Mouse (Mus musculus): ENCODE measurements at regions not wholly inside any gene's neighbourhood (a gene's known extent, or its start where the extent isn't known, plus 50 kb on each side); places are given as distances from the start of the nearest gene placed in this dataset.

DNA sequence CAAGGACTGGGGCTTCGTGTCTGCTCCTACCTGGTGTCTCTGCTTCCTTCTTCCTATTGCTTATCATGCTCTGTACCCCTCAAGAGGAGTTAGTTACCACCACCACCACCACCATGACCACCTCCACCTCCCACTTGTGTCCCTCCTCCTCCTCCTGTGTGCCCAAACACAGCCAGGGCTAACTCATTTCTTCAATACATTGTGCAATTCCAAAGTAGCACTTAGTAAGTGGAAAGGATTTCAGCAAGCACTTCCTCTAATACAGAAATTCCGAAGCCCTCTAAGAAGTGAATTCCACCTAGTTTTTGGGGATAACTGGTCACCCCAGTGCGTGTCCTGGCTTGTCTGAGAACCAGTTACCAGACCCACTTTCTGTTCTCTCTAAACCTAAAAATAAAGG lies 92.1 kb upstream of the Irs2 start:
- Histone ChIP-seq H3K27ac (ENCODE audit: control insufficient read depth, insufficient read depth, low read depth, low read length, poor library complexity) (no peak overlapping the region), H3K4me3 (replicated peaks; ENCODE audit: control insufficient read depth, low read depth, low read length) (no peak overlapping the region), H3K4me1 (ENCODE audit: control insufficient read depth, insufficient read depth, low read length) (peaks cover 5% of the 10 kb centered on the region)
- no peak for TF ChIP-seq CTCF (IDR thresholded peaks at IDR 0.05; ENCODE audit: control insufficient read depth, insufficient read depth, low read length)
- TF ChIP-seq POLR2A (IDR thresholded peaks at IDR 0.05; ENCODE audit: borderline replicate concordance, control insufficient read depth, low read depth, low read length), result no peak
- WGBS, result 66% methylated on average over 3 of the region's 3 CpGs

GRCm38 (mm10) chr8:11099591-11099855 lies 91.3 kb upstream of the Irs2 start:
- peaks cover 5% of the 10 kb centered on the region for H3K4me1 ChIP-seq (ENCODE audit: control insufficient read depth, insufficient read depth, low read length)
- H3K4me3 ChIP-seq (replicated peaks; ENCODE audit: control insufficient read depth, low read depth, low read length), result no peak overlapping the region
- no peak overlapping the region for H3K27ac ChIP-seq (ENCODE audit: control insufficient read depth, insufficient read depth, low read depth, low read length, poor library complexity)
- TF ChIP-seq POLR2A (IDR thresholded peaks at IDR 0.05; ENCODE audit: borderline replicate concordance, control insufficient read depth, low read depth, low read length), result no peak
- TF ChIP-seq CTCF (IDR thresholded peaks at IDR 0.05; ENCODE audit: control insufficient read depth, insufficient read depth, low read length), result no peak
- WGBS, result 85% methylated on average over 3 of the region's 3 CpGs

DNA sequence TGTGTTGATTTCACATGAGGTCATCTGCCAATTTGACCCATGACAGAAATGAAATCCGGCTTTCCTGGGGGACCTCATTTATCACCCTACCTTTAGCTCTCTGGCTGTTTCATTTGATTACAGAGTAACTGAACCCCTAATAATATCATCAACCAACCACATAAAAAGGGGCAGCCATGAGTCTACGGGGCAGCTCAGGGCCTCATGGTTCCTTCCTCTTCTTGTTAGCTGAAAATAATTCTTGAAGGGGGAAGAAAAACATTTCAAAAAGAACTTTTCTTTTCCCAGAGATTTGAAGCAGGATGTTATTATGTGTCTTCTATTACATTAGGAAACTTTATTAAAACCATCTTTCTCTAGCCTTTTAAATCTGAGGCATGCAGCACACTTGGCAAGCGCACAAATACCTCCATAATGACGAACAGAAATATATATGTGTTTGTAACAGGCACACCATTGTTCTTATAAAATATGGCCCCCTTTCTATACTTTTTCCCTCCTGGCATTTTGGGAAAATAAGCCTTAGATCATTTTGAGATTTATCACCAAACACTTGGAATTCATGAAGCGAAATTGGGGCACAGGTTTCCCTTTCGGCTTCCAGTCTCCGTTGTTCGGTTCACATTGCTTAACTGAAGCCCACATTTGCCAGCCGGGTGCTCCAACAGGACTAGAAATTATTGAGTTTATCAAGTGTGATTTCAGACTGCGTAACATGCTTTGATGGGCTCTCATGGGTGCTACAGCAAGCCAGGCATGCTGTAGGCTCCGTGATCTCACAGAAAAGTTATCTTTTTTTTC lies 90.7 kb upstream of the Irs2 start:
- 68% methylated on average over 11 of the region's 11 CpGs for WGBS
- Histone ChIP-seq H3K27ac (ENCODE audit: control insufficient read depth, insufficient read depth, low read depth, low read length, poor library complexity) (no peak overlapping the region), H3K4me3 (replicated peaks; ENCODE audit: control insufficient read depth, low read depth, low read length) (no peak overlapping the region), H3K4me1 (ENCODE audit: control insufficient read depth, insufficient read depth, low read length) (peaks cover 4% of the 10 kb centered on the region)
- no peak for TF ChIP-seq POLR2A (IDR thresholded peaks at IDR 0.05; ENCODE audit: borderline replicate concordance, control insufficient read depth, low read depth, low read length)
- no peak for TF ChIP-seq CTCF (IDR thresholded peaks at IDR 0.05; ENCODE audit: control insufficient read depth, insufficient read depth, low read length)

- 4% methylated on average over 10 of the region's 10 CpGs for WGBS
- Histone ChIP-seq H3K4me3 (replicated peaks; ENCODE audit: control insufficient read depth, low read depth, low read length) (no peak overlapping the region), H3K27ac (ENCODE audit: control insufficient read depth, insufficient read depth, low read depth, low read length, poor library complexity) (no peak overlapping the region), H3K4me1 (ENCODE audit: control insufficient read depth, insufficient read depth, low read length) (peaks cover 4% of the 10 kb centered on the region)
- TF ChIP-seq CTCF (IDR thresholded peaks at IDR 0.05; ENCODE audit: control insufficient read depth, insufficient read depth, low read length) (no peak), POLR2A (IDR thresholded peaks at IDR 0.05; ENCODE audit: borderline replicate concordance, control insufficient read depth, low read depth, low read length) (no peak)
Measured at GRCm38 (mm10) chr8:11098228-11098778, 90.0 kb upstream of the Irs2 start.

DNA sequence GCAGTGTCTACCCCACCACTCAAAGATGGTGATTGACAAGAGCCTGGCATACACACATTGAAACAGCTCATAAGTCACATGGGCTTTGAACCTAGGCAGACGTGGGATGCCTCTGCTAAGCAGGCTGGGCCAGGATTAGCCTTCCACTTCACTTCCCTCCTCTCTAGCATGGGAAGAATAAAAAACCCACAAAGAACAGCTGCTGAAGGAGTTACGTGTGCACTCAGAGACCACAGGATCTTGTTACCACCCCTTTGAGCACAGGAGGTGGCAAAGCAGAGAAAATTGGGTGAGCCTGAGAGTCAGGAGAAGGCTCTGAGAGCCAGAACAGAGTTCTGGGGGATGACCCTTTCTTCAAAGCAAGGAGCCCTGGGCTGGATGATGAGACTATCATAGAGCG lies 89.6 kb upstream of the Irs2 start:
- Histone ChIP-seq H3K4me1 (ENCODE audit: control insufficient read depth, insufficient read depth, low read length) (peaks cover 2% of the 10 kb centered on the region), H3K4me3 (replicated peaks; ENCODE audit: control insufficient read depth, low read depth, low read length) (no peak overlapping the region), H3K27ac (ENCODE audit: control insufficient read depth, insufficient read depth, low read depth, low read length, poor library complexity) (no peak overlapping the region)
- no peak for TF ChIP-seq CTCF (IDR thresholded peaks at IDR 0.05; ENCODE audit: control insufficient read depth, insufficient read depth, low read length)
- no peak for TF ChIP-seq POLR2A (IDR thresholded peaks at IDR 0.05; ENCODE audit: borderline replicate concordance, control insufficient read depth, low read depth, low read length)
- 32% methylated on average over 3 of the region's 3 CpGs for WGBS

GRCm38 (mm10) chr8:11094516-11094915 lies 86.3 kb upstream of the Irs2 start:
- Histone ChIP-seq H3K4me3 (replicated peaks; ENCODE audit: control insufficient read depth, low read depth, low read length) (no peak overlapping the region), H3K27ac (ENCODE audit: control insufficient read depth, insufficient read depth, low read depth, low read length, poor library complexity) (no peak overlapping the region), H3K4me1 (ENCODE audit: control insufficient read depth, insufficient read depth, low read length) (peaks cover 2% of the 10 kb centered on the region)
- WGBS, result 4% methylated on average over 8 of the region's 8 CpGs
- TF ChIP-seq CTCF (IDR thresholded peaks at IDR 0.05; ENCODE audit: control insufficient read depth, insufficient read depth, low read length), result no peak
- TF ChIP-seq POLR2A (IDR thresholded peaks at IDR 0.05; ENCODE audit: borderline replicate concordance, control insufficient read depth, low read depth, low read length), result no peak

DNA sequence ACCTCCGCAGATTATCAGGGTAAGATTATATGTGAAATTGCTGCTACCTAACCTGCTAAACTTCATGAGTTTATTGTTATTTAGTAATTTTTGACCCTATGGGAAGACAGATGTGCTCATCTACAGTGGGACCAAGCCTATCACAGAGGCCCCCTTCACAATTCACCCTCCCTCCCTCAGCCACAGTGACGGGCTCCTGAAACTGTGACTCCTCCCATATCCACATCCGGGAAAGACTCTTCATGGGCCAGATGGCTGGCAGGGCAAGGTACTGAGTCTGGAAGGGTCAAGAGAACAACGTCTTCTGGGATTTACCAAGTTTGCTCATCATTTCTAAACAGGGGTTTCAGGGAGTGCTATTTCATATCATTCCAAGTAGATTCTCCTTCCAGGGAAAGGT lies 84.1 kb upstream of the Irs2 start:
- Histone ChIP-seq H3K4me1 (ENCODE audit: control insufficient read depth, insufficient read depth, low read length) (no peaks in the 10 kb centered on the region), H3K27ac (ENCODE audit: control insufficient read depth, insufficient read depth, low read depth, low read length, poor library complexity) (no peak overlapping the region), H3K4me3 (replicated peaks; ENCODE audit: control insufficient read depth, low read depth, low read length) (no peak overlapping the region)
- TF ChIP-seq POLR2A (IDR thresholded peaks at IDR 0.05; ENCODE audit: borderline replicate concordance, control insufficient read depth, low read depth, low read length) (no peak), CTCF (IDR thresholded peaks at IDR 0.05; ENCODE audit: control insufficient read depth, insufficient read depth, low read length) (no peak)
- 46% methylated on average over 4 of the region's 4 CpGs for whole genome bisulfite sequencing

- no peaks in the 10 kb centered on the region for H3K4me1 ChIP-seq (ENCODE audit: control insufficient read depth, insufficient read depth, low read length)
Measured at GRCm38 (mm10) chr8:11091675-11092345, 83.6 kb upstream of the Irs2 start.

More at GRCm38 (mm10) chr8:11091675-11092345, 83.6 kb upstream of the Irs2 start:
- TF ChIP-seq POLR2A (IDR thresholded peaks at IDR 0.05; ENCODE audit: borderline replicate concordance, control insufficient read depth, low read depth, low read length), result no peak
- no peak for TF ChIP-seq CTCF (IDR thresholded peaks at IDR 0.05; ENCODE audit: control insufficient read depth, insufficient read depth, low read length)
- no peak overlapping the region for H3K4me3 ChIP-seq (replicated peaks; ENCODE audit: control insufficient read depth, low read depth, low read length)
- 52% methylated on average over 3 of the region's 3 CpGs for WGBS
- H3K27ac ChIP-seq (ENCODE audit: control insufficient read depth, insufficient read depth, low read depth, low read length, poor library complexity), result no peak overlapping the region
